Mouse (Mus musculus): ENCODE results near the gene 2700081O15Rik. TPM values are rescaled to one million over a fixed set of nuclear protein-coding genes. Genes with fewer than 3 reads are reported as not detected.

Gene 2700081O15Rik
- polyA plus RNA-seq, 1 experiment: 167 TPM

DNA sequence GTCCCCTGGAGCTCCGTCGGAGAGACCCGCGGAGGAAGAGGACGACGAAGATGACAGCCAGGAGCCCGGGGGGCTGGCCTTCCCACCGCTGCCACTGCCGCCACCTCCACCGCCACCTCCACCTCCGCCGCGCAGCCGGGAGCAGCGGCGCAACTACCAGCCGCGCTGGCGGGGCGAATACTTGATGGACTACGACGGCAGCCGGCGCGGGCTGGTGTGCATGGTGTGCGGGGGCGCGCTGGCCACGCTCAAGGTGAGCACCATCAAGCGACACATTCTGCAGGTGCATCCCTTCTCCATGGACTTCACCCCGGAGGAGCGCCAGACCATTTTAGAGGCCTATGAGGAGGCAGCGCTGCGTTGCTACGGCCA is 5.2 kb downstream of the 2700081O15Rik start:
- no peak for DNase-seq (ENCODE audit: low read depth)
- TF ChIP-seq POLR2A (IDR thresholded peaks at IDR 0.05; ENCODE audit: borderline replicate concordance, extremely low read depth, insufficient read depth, insufficient read length, poor library complexity, severe bottlenecking): no peak
- TF ChIP-seq CTCF (IDR thresholded peaks at IDR 0.05; ENCODE audit: borderline replicate concordance, extremely low read depth, insufficient read depth, insufficient read length): no peak

DNA sequence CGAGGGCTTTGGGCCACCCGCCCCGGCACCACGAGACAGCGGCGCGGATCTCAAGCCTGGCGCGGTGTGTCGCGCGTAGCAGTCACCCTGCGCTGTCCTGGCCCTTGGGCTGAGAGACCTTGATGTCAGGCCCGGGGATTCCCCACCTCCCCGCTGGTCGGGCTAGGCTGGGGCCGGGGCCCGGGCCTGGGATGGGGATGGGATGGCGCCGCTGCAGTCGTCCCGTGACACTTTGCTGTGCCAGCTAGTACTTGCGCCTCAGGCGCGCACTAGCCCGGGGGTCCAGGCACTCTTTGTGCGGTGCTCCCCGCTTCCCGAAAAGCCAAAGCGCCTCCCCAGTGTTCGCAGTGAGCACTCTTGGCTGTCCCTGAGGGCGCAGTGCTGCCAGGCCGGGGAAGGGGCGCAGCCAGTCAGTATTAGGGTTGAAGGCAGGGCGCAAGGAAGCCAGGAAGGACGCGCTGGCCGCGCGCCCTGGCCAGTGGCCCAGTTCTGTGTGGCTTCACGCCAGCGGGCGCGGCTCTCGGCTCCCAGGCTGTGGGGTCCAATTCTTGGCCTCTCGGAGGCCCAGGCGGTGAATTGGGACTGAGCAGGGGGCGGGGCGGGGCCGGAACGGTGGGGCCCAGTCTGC is 5.7 kb downstream of the 2700081O15Rik start:
- TF ChIP-seq CTCF (IDR thresholded peaks at IDR 0.05; ENCODE audit: borderline replicate concordance, extremely low read depth, insufficient read depth, insufficient read length) (no peak), POLR2A (IDR thresholded peaks at IDR 0.05; ENCODE audit: borderline replicate concordance, extremely low read depth, insufficient read depth, insufficient read length, poor library complexity, severe bottlenecking) (no peak)
- DNase-seq (ENCODE audit: low read depth): peak; percentile 94

DNA sequence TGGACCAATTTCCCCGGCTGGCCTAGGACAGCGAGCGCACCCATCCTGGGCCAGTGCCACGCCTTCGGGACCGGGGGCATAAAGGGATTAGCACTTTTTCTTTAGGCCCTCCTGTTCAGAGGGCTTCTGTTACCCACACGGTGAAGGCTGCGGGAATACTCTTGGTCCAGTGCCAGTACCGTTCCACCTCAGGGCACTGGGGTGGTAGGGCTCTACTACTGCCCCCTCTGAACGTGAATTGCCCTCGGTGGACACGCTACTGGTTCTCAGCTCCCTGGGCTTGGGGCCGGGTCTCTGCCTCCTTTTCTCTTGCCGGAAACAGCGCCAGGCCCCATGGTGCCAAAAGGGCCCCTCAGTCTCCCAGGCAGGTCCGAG is 6.2 kb downstream of the 2700081O15Rik start:
- no peak for TF ChIP-seq CTCF (IDR thresholded peaks at IDR 0.05; ENCODE audit: borderline replicate concordance, extremely low read depth, insufficient read depth, insufficient read length)
- TF ChIP-seq POLR2A (IDR thresholded peaks at IDR 0.05; ENCODE audit: borderline replicate concordance, extremely low read depth, insufficient read depth, insufficient read length, poor library complexity, severe bottlenecking): no peak

DNA sequence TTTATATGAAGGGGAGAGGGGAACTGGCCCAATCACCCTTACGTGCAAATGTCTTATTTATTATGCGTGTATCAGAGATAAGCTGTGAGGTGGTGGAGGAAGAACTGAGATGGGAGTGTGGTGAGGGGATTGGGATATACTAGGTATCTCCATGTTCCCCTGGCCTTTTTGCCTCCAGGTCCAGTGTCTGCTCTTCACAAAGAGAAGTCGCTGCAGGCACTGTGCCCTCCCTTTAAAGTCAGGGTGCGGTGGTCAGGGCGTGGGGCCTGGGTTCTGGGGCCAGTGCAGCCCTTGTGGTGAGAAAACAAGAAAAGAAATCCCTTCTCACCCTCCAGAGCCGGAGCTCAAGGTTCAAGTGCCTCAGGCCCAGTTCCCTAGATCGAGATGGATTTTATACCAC is 6.7 kb downstream of the 2700081O15Rik start:
- TF ChIP-seq CTCF (IDR thresholded peaks at IDR 0.05; ENCODE audit: borderline replicate concordance, extremely low read depth, insufficient read depth, insufficient read length) (no peak), POLR2A (IDR thresholded peaks at IDR 0.05; ENCODE audit: borderline replicate concordance, extremely low read depth, insufficient read depth, insufficient read length, poor library complexity, severe bottlenecking) (no peak)
- DNase-seq (ENCODE audit: low read depth): peak; percentile 28

More for the DNA sequence above, 6.2 kb downstream of the 2700081O15Rik start:
- no peak for DNase-seq (ENCODE audit: low read depth)

DNA sequence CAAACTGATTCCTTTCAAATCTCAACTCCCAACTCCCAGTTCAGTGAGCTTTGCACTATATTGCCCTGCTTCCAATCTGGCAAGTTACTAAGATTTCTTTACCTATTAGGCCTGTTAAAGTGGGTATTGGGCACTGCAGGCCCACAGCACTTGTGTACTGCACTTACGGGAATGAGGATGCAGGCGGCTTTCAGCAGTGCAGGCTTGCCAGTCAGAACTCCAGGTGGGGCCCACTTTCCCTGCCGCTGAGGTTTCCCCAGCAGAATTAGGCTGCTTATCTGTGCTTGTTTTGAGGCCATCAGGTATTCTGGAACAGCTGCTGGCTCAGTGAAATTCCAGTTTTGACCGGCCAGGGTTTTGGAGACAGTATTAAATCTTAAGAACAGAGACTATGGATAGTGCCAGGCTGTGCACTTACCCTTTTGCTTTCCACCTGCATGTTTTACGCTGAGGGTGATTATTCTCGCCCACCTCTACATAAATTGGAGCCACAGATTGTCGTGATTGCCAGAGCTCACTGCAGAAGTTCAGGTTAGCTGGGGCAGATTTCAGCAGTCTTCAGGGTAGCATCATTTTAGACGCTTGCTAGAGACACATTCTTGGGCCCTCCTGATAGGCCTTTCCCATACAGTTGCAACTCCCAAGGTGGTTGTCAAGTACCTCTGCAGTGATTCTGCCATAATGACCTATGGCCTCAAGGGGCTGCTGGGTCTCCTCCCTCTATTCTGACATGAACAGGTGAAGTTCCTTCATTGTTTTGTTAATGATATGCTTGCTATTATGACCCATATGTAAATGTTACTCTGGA is 7.4 kb downstream of the 2700081O15Rik start:
- peak; percentile 59 for DNase-seq (ENCODE audit: low read depth)
- TF ChIP-seq CTCF (IDR thresholded peaks at IDR 0.05; ENCODE audit: borderline replicate concordance, extremely low read depth, insufficient read depth, insufficient read length): no peak
- no peak for TF ChIP-seq POLR2A (IDR thresholded peaks at IDR 0.05; ENCODE audit: borderline replicate concordance, extremely low read depth, insufficient read depth, insufficient read length, poor library complexity, severe bottlenecking)

DNA sequence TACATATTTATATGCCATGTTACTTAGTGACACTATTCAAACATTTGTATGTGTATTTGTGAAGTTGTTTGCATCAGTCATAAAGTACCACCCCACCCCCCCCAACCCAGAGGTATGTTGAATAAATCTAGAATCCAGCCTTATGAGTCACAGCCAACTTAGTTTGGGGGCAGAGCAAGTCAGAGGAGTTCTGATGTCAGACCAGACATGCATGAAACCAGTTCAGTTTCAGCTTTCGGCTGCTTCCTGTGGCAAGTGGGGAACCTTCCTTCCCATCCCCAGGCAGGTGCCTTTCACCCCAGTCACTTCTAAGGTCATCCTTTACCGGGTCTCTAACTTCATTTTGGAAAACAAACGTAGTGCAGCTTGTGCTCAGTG is 8.0 kb downstream of the 2700081O15Rik start:
- DNase-seq (ENCODE audit: low read depth): peak; percentile 22
- TF ChIP-seq CTCF (IDR thresholded peaks at IDR 0.05; ENCODE audit: borderline replicate concordance, extremely low read depth, insufficient read depth, insufficient read length): no peak

DNA sequence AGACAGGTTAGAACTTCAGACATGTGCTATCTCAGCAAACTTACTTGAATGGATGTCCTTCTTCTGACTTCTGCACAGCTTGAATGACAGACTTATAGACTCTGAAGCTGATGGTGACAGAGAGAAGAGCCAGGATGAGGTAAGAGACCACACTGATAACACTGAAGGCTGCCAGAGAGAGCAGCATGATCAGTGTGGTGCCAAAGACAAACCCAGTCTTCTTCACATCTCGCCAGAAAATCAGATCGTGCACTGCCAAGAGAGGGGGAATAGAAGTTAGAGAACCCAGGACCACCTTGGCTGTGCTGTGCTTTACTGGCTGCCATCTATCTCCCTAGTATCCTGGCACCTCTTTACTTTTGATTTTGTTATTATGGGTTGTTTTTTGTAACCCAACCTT is 17.5 kb downstream of the 2700081O15Rik start:
- TF ChIP-seq POLR2A (IDR thresholded peaks at IDR 0.05; ENCODE audit: borderline replicate concordance, extremely low read depth, insufficient read depth, insufficient read length, poor library complexity, severe bottlenecking) (no peak), CTCF (IDR thresholded peaks at IDR 0.05; ENCODE audit: borderline replicate concordance, extremely low read depth, insufficient read depth, insufficient read length) (no peak)
- DNase-seq (ENCODE audit: low read depth): peak; percentile 59

DNA sequence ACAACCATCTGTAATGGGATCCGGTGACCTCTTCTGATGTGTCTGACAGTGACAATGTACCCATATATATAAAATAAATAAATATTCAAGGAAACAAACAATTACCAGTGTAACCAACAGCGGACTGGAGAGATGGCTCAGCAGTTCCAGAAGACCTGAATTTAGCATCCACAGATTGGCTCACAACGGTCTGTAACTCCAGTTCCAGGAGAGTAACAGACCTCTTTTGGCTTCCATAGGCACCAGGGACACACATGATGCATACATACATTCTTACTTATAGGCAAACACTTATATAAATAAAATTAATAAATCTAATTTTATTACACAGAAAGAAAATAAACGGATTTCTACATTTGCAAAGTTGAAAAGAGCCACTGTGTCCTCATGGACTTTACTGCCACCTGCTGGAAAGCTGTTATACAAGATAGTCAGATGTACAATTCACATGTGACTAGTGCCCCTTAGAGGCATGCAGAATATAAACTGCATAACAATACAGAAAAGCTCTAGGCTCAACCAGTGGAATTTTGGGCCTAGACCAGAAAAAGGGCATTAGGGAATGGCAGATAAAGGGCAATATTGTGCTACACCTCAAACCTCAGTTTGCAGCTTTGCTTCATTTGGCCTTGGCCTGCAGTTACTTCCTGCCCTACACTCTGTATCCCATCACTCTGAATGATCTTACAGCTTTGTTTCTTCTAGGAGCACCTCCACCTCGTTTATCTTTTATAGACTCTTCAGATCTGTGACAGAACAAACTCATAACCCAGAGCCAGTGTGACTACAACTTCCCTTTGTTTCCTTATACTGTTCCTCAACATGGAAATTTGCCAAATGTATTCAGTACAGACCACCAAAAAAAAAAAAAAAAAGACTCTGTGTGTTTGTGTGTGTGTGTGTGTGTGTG is 18.9 kb downstream of the 2700081O15Rik start:
- peak; percentile 47; the same call in 1 of the 2 replicates for TF ChIP-seq CTCF (IDR thresholded peaks at IDR 0.05; ENCODE audit: borderline replicate concordance, extremely low read depth, insufficient read depth, insufficient read length)
- TF ChIP-seq POLR2A (IDR thresholded peaks at IDR 0.05; ENCODE audit: borderline replicate concordance, extremely low read depth, insufficient read depth, insufficient read length, poor library complexity, severe bottlenecking): no peak
- DNase-seq (ENCODE audit: low read depth): peak; percentile 86

DNA sequence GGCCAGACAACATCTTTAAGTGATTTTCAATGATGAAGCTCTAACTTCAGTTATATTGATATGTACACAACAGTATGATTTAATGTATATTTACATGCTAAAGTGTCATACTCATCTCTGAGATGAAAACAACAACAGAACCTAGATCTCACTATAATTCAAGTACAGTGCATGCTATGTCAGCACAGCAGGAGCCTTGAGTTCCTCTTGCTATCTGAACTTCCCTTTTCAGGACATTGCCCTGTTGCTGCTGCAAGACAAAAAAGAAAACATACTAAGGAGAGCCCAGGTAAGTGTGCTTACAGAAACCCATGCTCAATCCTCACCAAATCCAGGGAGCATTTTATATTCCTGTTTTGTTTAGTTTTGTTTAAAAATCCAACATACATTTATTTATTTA is 20.9 kb downstream of the 2700081O15Rik start:
- TF ChIP-seq POLR2A (IDR thresholded peaks at IDR 0.05; ENCODE audit: borderline replicate concordance, extremely low read depth, insufficient read depth, insufficient read length, poor library complexity, severe bottlenecking): no peak
- TF ChIP-seq CTCF (IDR thresholded peaks at IDR 0.05; ENCODE audit: borderline replicate concordance, extremely low read depth, insufficient read depth, insufficient read length): no peak
- no peak for DNase-seq (ENCODE audit: low read depth)

DNA sequence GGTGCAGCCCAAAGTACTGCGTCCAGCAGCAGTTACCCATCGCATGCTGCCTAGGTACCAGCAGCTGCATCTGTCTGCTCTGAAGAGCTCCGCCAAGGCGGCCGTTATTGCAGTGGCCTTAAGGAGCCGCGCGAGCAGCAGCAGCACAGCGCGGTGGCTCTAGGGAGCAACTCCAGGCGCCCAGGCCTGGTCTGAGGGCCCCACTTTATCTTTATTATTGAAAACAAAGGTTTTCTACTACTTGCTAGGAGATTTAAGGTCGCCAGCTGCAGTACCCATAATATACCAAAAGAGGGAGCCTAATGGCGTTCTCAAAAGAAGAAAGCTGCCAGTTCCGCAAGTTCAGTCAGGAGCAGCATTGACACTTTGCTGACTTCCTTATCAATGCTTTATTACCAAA is 24.1 kb downstream of the 2700081O15Rik start:
- no peak for TF ChIP-seq POLR2A (IDR thresholded peaks at IDR 0.05; ENCODE audit: borderline replicate concordance, extremely low read depth, insufficient read depth, insufficient read length, poor library complexity, severe bottlenecking)
- peak; percentile 57; the same call in 1 of the 2 replicates for TF ChIP-seq CTCF (IDR thresholded peaks at IDR 0.05; ENCODE audit: borderline replicate concordance, extremely low read depth, insufficient read depth, insufficient read length)
- peak; percentile 85 for DNase-seq (ENCODE audit: low read depth)

DNA sequence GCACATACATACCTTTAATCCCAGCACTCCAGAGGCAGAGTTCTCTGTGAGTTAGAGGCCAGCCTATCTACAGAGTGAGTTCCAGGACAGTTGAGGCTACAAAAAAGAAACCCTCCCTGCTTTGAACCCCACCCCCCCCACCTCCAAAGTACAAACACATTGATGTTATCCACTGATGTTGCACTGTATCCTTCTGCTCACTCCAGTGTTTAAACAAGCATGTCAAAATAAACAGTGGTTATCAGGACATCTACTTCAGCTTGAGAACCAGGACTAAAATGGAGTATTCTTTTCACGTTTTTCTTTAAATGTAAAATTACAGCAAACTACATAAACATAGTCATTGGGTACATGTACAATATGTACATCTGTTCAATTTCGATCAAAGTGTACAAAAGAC is 27.7 kb downstream of the 2700081O15Rik start:
- DNase-seq (ENCODE audit: low read depth): no peak
- TF ChIP-seq CTCF (IDR thresholded peaks at IDR 0.05; ENCODE audit: borderline replicate concordance, extremely low read depth, insufficient read depth, insufficient read length) (no peak), POLR2A (IDR thresholded peaks at IDR 0.05; ENCODE audit: borderline replicate concordance, extremely low read depth, insufficient read depth, insufficient read length, poor library complexity, severe bottlenecking) (no peak)
